Mouse (Mus musculus) C2C12 (cell line): ENCODE measurements around the gene Dohh. TPM values are rescaled to one million over a fixed set of nuclear protein-coding genes. Genes with fewer than 3 reads are reported as not detected.

Experiments
- H3K27me3 ChIP-seq: one replicate; pipeline ENCODE4 v1.6.1; 2011; ENCODE audit not compliant: control insufficient read depth, insufficient read depth, insufficient read length
- H3K36me3 ChIP-seq: one replicate; pipeline ENCODE4 v1.6.1; 2011; ENCODE audit not compliant: control insufficient read depth, insufficient read depth
- H3K4me3 ChIP-seq: one replicate; pipeline ENCODE4 v1.5.1; 2011; ENCODE audit warnings: mild to moderate bottlenecking, control low read depth; ENCODE audit not compliant: poor library complexity, insufficient read depth, severe bottlenecking
- H3K79me2 ChIP-seq: one replicate; pipeline ENCODE4 v1.6.1; 2011; ENCODE audit not compliant: control insufficient read depth, insufficient read depth
- H3K79me3 ChIP-seq: one replicate; pipeline ENCODE4 v1.6.1; 2011; ENCODE audit warnings: low read depth, control low read depth
- H3ac ChIP-seq: one replicate; pipeline ENCODE3; 2011; ENCODE audit warnings: low read depth; ENCODE audit not compliant: control insufficient read depth, insufficient read length
- CEBPB ChIP-seq: IDR thresholded peaks from one replicate; pipeline ENCODE4 v1.6.1; 2011; ENCODE audit warnings: low read depth, mild to moderate bottlenecking, control low read depth, moderate library complexity
- CTCF ChIP-seq: IDR thresholded peaks from one replicate; pipeline ENCODE4 v1.5.1; 2011; ENCODE audit not compliant: control insufficient read depth, insufficient read depth, insufficient read length
- FOSL1 ChIP-seq: IDR thresholded peaks from one replicate; pipeline ENCODE4 v1.8.0; 2011; ENCODE audit warnings: mild to moderate bottlenecking, low read length; ENCODE audit not compliant: poor library complexity, insufficient read depth, severe bottlenecking
- MAX ChIP-seq: IDR thresholded peaks from one replicate; pipeline ENCODE4 v1.6.1; 2011; ENCODE audit warnings: mild to moderate bottlenecking, control low read depth
- MYOD1 ChIP-seq: IDR thresholded peaks from one replicate; pipeline ENCODE4 v1.6.1; 2011; ENCODE audit warnings: low read depth; ENCODE audit not compliant: control insufficient read depth, insufficient read length
- MYOG ChIP-seq: IDR thresholded peaks from one replicate; pipeline ENCODE4 v1.6.1; 2011; ENCODE audit not compliant: control insufficient read depth, insufficient read length; ENCODE audit errors: extremely low read depth
- USF1 ChIP-seq: IDR thresholded peaks from one replicate; pipeline ENCODE4 v1.6.1; 2011; ENCODE audit warnings: low read depth, mild to moderate bottlenecking, control low read depth, moderate library complexity
- polyA plus RNA-seq: library from polyadenylated mRNA; unstranded; fragments of >200 nt; fragmentation: generic; extraction: Trizol; gene quantifications from one replicate; pipeline ENCODE4 v1.2.1, GENCODE M21; 2012; ENCODE audit warnings: missing spikeins

The Dohh gene
- polyA plus RNA-seq, 1 experiment: 148 TPM

- Histone ChIP-seq H3ac (no peak overlapping the region), H3K36me3 (peaks cover 39% of the 10 kb centered on the region), H3K4me3 (no peak overlapping the region), H3K27me3 (no peaks in the 10 kb centered on the region), H3K79me2 (no peaks in the 10 kb centered on the region), H3K79me3 (peaks cover 7% of the 10 kb centered on the region)
- TF ChIP-seq CTCF (peak; percentile 67), MAX (no peak), USF1 (no peak)
Measured at GRCm38 (mm10) chr10:81395127-81395526, 10.9 kb downstream of the Dohh start.

GRCm38 (mm10) chr10:81395865-81396264 is 11.6 kb downstream of the Dohh start:
- H3K79me2 ChIP-seq: no peaks in the 10 kb centered on the region
- TF ChIP-seq CEBPB (no peak), USF1 (no peak)
- no peak overlapping the region for H3ac ChIP-seq
- no peak overlapping the region for H3K4me3 ChIP-seq
- H3K79me3 ChIP-seq: peaks cover 7% of the 10 kb centered on the region
- peaks cover 47% of the 10 kb centered on the region for H3K36me3 ChIP-seq
- H3K27me3 ChIP-seq: no peaks in the 10 kb centered on the region

GRCm38 (mm10) chr10:81396749-81397148 is 12.5 kb downstream of the Dohh start:
- TF ChIP-seq MYOD1: no peak
- TF ChIP-seq USF1: no peak
- TF ChIP-seq FOSL1: no peak
- no peak for TF ChIP-seq CEBPB
- Histone ChIP-seq H3K4me3 (no peak overlapping the region), H3K36me3 (peaks cover 56% of the 10 kb centered on the region), H3K79me3 (peaks cover 7% of the 10 kb centered on the region), H3K27me3 (no peaks in the 10 kb centered on the region), H3K79me2 (no peaks in the 10 kb centered on the region), H3ac (no peak overlapping the region)

- peaks cover 80% of the 10 kb centered on the region for H3K36me3 ChIP-seq
- peaks cover 18% of the 10 kb centered on the region for H3K79me2 ChIP-seq
- no peak overlapping the region for H3ac ChIP-seq
- H3K27me3 ChIP-seq: no peaks in the 10 kb centered on the region
- TF ChIP-seq FOSL1 (no peak), CEBPB (no peak), MYOD1 (no peak), USF1 (no peak), MYOG (no peak)
- peaks cover 11% of the 10 kb centered on the region for H3K79me3 ChIP-seq
- no peak overlapping the region for H3K4me3 ChIP-seq
Measured at GRCm38 (mm10) chr10:81399296-81399695, 15.1 kb downstream of the Dohh start.

- Histone ChIP-seq H3ac (no peak overlapping the region), H3K36me3 (peaks cover 85% of the 10 kb centered on the region), H3K4me3 (no peak overlapping the region), H3K79me3 (peaks cover 11% of the 10 kb centered on the region), H3K79me2 (peaks cover 24% of the 10 kb centered on the region), H3K27me3 (no peaks in the 10 kb centered on the region)
- TF ChIP-seq CEBPB: no peak
- no peak for TF ChIP-seq FOSL1
- TF ChIP-seq CTCF: no peak
- TF ChIP-seq MAX: no peak
- no peak for TF ChIP-seq MYOD1
- no peak for TF ChIP-seq USF1
- no peak for TF ChIP-seq MYOG
Measured at GRCm38 (mm10) chr10:81399798-81400308, 15.6 kb downstream of the Dohh start.

- H3K36me3 ChIP-seq: peaks cover 91% of the 10 kb centered on the region
Measured at GRCm38 (mm10) chr10:81400371-81401204, 16.4 kb downstream of the Dohh start.

More at GRCm38 (mm10) chr10:81400371-81401204, 16.4 kb downstream of the Dohh start:
- Histone ChIP-seq H3K27me3 (no peaks in the 10 kb centered on the region), H3K4me3 (no peak overlapping the region), H3ac (no peak overlapping the region), H3K79me3 (peaks cover 13% of the 10 kb centered on the region), H3K79me2 (peaks cover 26% of the 10 kb centered on the region)
- TF ChIP-seq MYOG: no peak
- no peak for TF ChIP-seq CEBPB
- TF ChIP-seq FOSL1: no peak
- TF ChIP-seq MYOD1: no peak
- no peak for TF ChIP-seq USF1
- TF ChIP-seq CTCF: no peak
- no peak for TF ChIP-seq MAX
